Mouse (Mus musculus): ENCODE measurements around the gene Lbhd1. TPM values are rescaled to one million over a fixed set of nuclear protein-coding genes. Genes with fewer than 3 reads are reported as not detected.
"Not testable (repeated sequence)": the region's sequence is repeated elsewhere in the genome, so short reads cannot be mapped to it uniquely, and the experiment has no call there.

Gene Lbhd1
- polyA plus RNA-seq, 1 experiment from 2014 or later: 111 TPM

DNA sequence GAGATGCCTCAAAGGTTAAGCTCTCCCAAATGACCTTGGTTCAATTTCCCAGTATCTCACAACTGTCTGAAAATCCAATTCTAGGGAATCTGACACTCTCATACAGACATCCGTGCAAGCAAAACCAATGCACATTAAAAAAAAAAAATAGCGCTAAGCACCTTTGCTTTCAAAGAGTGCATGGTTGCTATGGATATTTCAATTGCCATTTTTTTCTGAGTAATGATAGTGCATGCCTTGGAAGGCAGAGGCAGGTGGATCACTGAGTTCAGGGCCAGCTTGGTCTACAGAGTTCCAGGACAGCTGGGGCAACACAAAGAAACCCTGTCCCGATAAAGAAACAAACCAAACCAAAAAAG is 2.5 kb upstream of the Lbhd1 start:
- Histone ChIP-seq H3K4me3 (peak overlapping the region; percentile 85), H3K36me3 (peaks cover 21% of the 10 kb centered on the region), H3K27ac (peak overlapping the region; percentile 91), H3K4me1 (replicated peaks) (peaks cover 14% of the 10 kb centered on the region), H3K9me3 (no peaks in the 10 kb centered on the region), H3K27me3 (ENCODE audit: insufficient read depth, poor library complexity, severe bottlenecking) (no peaks in the 10 kb centered on the region)
- no peak for DNase-seq (ENCODE audit: low spot score)
- 20% methylated on average over 3 of the region's 3 CpGs for WGBS

DNA sequence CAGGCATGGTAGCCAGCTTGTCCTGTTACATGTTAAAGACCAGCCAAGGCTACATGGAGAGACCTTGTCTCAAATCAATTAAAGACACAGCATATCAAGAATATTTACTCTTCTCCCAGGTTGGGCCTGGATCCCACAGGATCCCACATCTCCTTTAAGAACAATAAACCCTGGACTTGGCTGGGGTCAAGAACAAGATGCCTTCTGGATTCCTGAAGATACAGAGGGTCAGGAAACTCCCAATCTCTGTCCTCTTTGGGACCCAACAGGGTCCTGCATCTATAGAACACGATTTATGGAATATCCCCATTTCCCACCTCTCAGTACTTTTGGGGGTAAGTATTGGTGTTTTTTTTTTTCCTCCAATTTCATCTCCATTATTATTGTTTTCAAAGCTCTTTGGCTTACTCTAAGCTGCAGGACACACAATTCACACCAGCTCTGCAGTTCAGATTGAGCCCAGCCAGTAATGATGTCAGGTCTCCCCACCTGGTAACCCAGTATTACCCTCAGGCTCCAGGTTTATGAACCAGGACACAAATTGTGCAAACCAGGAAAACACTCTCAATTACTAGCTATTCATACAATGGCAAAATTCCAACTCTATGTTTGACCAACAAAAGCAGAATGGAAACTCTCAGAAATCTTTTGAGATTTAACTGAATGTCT is 3.5 kb downstream of the Lbhd1 start:
- Histone ChIP-seq H3K4me1 (replicated peaks) (peaks cover 18% of the 10 kb centered on the region), H3K9me3 (no peaks in the 10 kb centered on the region), H3K27me3 (ENCODE audit: insufficient read depth, poor library complexity, severe bottlenecking) (no peaks in the 10 kb centered on the region), H3K27ac (peak overlapping the region; percentile 94), H3K4me3 (peak overlapping the region; percentile 74), H3K36me3 (peaks cover 19% of the 10 kb centered on the region)
- 54% methylated on average over 1 of the region's 1 CpGs for WGBS
- DNase-seq (ENCODE audit: low spot score): no peak

GRCm38 (mm10) chr19:8887585-8888463 is 4.3 kb downstream of the Lbhd1 start:
- no peaks in the 10 kb centered on the region for H3K9me3 ChIP-seq
- H3K36me3 ChIP-seq: peaks cover 19% of the 10 kb centered on the region
- peak overlapping the region; percentile 74 for H3K4me3 ChIP-seq
- H3K4me1 ChIP-seq (replicated peaks): peaks cover 21% of the 10 kb centered on the region
- peak overlapping the region; percentile 94 for H3K27ac ChIP-seq
- no peaks in the 10 kb centered on the region for H3K27me3 ChIP-seq (ENCODE audit: insufficient read depth, poor library complexity, severe bottlenecking)
- DNase-seq (ENCODE audit: low spot score): no peak
- WGBS: 16% methylated on average over 19 of the region's 19 CpGs

DNA sequence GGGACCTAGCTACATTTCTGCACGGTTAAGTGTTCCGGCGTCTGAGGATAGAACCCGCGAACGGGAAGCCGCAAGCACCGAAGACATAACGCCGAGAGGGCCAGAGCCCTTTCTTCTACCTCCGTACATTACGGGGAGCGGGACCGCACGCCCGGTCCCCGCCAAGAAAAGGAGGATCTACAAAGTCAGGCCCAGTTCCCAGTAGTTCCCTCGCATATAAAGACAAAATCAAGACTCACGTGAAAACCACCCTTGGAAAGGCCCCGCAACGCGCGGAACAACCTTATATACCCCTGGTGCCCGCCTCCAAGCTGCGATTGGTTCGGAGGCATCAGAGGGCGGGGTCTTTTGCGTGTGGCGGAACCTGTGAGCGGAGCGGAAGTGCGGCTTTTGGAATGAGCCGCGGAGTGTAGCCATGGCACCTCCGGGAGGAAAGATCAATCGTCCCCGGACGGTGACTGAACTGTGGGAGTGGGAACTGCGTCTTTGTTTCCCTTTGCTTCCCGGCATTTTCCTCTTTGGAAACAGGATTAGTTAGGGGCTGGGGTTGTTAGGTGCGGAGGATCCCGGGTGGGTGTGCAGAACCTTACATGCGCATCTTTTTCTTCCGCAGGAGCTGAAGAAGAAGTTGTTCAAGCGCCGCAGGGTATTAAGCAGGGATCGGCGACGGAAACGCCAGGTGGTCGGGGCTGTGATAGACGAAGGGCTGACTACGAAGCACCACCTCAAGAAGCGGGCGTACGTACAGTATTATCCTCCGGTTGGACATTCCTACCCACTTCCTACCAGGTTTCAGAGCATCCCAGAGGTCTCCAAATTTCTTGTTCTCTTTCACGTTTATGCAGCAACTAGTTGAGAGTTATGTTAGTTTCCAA is 5.2 kb downstream of the Lbhd1 start, which contains the start of the genes 1810009A15Rik and Gm49416:
Gene 1810009A15Rik (plus strand): TSS at position 343 of the 875 bp plus-strand sequence.
Gene Gm49416 (plus strand): TSS at position 416 of the 875 bp plus-strand sequence.
- H3K9me3 ChIP-seq: no peaks in the 10 kb centered on the region
- no peaks in the 10 kb centered on the region for H3K27me3 ChIP-seq (ENCODE audit: insufficient read depth, poor library complexity, severe bottlenecking)
- H3K27ac ChIP-seq: peak within 1 kb of the TSS; percentile 94
- WGBS: 1% methylated on average over 58 of the region's 58 CpGs
- peak within 1 kb of the TSS; percentile 74 for H3K4me3 ChIP-seq
- peaks cover 19% of the 10 kb centered on the region for H3K36me3 ChIP-seq
- peaks cover 27% of the 10 kb centered on the region for H3K4me1 ChIP-seq (replicated peaks)
- DNase-seq (ENCODE audit: low spot score): peak; percentile 97

DNA sequence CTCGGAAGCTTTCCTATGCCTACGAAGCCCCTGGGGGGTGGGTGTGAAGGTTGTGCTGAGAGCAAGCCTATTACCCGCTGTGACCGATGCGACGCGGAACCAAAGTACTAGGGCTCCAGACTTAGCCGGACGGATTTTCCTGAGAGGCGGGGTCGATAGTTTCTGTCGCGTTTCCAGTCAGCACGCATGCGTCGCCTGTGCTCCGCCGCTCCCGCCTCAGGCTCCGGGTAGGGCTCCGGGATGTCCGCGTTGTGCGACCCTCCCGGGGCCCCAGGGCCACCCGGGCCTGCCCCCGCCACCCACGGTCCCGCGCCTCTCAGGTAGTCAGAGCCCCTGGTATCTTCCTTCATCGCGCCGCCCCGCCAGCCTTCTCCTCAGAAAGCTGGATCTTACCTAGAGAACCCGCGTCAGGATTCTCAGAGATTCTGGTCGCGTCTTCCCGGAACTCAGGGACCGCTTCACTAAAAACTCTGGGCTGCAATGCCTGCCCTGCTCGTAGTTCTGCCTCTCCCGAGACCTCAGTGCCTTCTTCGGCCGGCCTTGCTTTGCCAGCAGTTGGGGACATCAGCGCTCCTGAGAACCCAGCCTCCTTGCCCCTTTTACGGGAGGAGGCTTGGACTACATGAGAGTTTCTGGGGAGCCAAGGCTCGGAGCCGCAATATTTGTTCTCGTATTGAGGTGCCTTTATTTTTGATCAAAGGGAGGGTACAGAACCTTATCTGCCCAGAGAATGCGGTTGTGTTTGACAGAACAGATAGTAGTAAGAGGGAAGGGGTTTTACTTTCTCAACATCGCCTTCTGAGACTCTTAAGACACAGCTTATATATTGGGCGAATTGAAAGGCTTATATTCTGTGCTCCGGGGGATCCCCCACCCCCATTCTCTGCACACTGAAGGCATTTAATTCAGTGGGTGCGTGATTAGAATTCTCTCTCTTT is 9.6 kb downstream of the Lbhd1 start, which contains the start of gene Ints5:
Gene Ints5 (plus strand): TSS at position 177 of the 938 bp plus-strand sequence.
- H3K27ac ChIP-seq: peak within 1 kb of the TSS; percentile 96
- peak; percentile 86 for DNase-seq (ENCODE audit: low spot score)
- peaks cover 47% of the 10 kb centered on the region for H3K36me3 ChIP-seq
- H3K27me3 ChIP-seq (ENCODE audit: insufficient read depth, poor library complexity, severe bottlenecking): no peaks in the 10 kb centered on the region
- no peaks in the 10 kb centered on the region for H3K9me3 ChIP-seq
- H3K4me1 ChIP-seq (replicated peaks): peaks cover 46% of the 10 kb centered on the region
- WGBS: 3% methylated on average over 54 of the region's 54 CpGs
- peak within 1 kb of the TSS; percentile 79 for H3K4me3 ChIP-seq

GRCm38 (mm10) chr19:8895397-8895960 is 11.9 kb downstream of the Lbhd1 start:
- peaks cover 47% of the 10 kb centered on the region for H3K36me3 ChIP-seq
- DNase-seq (ENCODE audit: low spot score): no peak
- no peaks in the 10 kb centered on the region for H3K9me3 ChIP-seq
- H3K4me3 ChIP-seq: peak overlapping the region; percentile 20; the same call in 1 of the 2 replicates
- no peak overlapping the region; the same call in 1 of the 2 replicates for H3K27ac ChIP-seq
- peaks cover 51% of the 10 kb centered on the region for H3K4me1 ChIP-seq (replicated peaks)
- H3K27me3 ChIP-seq (ENCODE audit: insufficient read depth, poor library complexity, severe bottlenecking): no peaks in the 10 kb centered on the region
- 92% methylated on average over 9 of the region's 9 CpGs for WGBS

GRCm38 (mm10) chr19:8896231-8896630 is 12.7 kb downstream of the Lbhd1 start:
- Histone ChIP-seq H3K4me1 (replicated peaks) (peaks cover 51% of the 10 kb centered on the region), H3K4me3 (peak overlapping the region; percentile 20; the same call in 1 of the 2 replicates)
- 95% methylated on average over 5 of the region's 5 CpGs for WGBS

GRCm38 (mm10) chr19:8897211-8897864 is 13.8 kb downstream of the Lbhd1 start:
- 26% methylated on average over 21 of the region's 21 CpGs for WGBS
- H3K9me3 ChIP-seq: not testable (repeated sequence)

More at GRCm38 (mm10) chr19:8896231-8896630, 12.7 kb downstream of the Lbhd1 start:
- H3K9me3 ChIP-seq; DNase-seq (ENCODE audit: low spot score); H3K27me3 ChIP-seq (ENCODE audit: insufficient read depth, poor library complexity, severe bottlenecking): not testable (repeated sequence)
- 0 out of 2 replicates have a peak overlapping the region, but pooled peaks have one; percentile 5 for H3K27ac ChIP-seq
- H3K36me3 ChIP-seq: peaks cover 47% of the 10 kb centered on the region

GRCm38 (mm10) chr19:8897865-8898495 is 14.4 kb downstream of the Lbhd1 start, which contains the start of gene Ganab:
Gene Ganab, plus strand, starts transcription at chr19:8898071.
- Histone ChIP-seq H3K9me3 (no peaks in the 10 kb centered on the region), H3K27ac (peak within 1 kb of the TSS; percentile 96), H3K36me3 (peaks cover 59% of the 10 kb centered on the region), H3K4me3 (peak within 1 kb of the TSS; percentile 92), H3K4me1 (replicated peaks) (peaks cover 47% of the 10 kb centered on the region), H3K27me3 (ENCODE audit: insufficient read depth, poor library complexity, severe bottlenecking) (no peaks in the 10 kb centered on the region)
- under 1% methylated on average over 53 of the region's 53 CpGs for WGBS
- peak; percentile 96 for DNase-seq (ENCODE audit: low spot score)

More at GRCm38 (mm10) chr19:8897211-8897864, 13.8 kb downstream of the Lbhd1 start:
- H3K4me3 ChIP-seq: peak overlapping the region; percentile 92
- DNase-seq (ENCODE audit: low spot score): peak; percentile 55
- H3K4me1 ChIP-seq (replicated peaks): peaks cover 51% of the 10 kb centered on the region
- peak overlapping the region; percentile 96 for H3K27ac ChIP-seq
- H3K27me3 ChIP-seq (ENCODE audit: insufficient read depth, poor library complexity, severe bottlenecking): not testable (repeated sequence)
- H3K36me3 ChIP-seq: peaks cover 53% of the 10 kb centered on the region

DNA sequence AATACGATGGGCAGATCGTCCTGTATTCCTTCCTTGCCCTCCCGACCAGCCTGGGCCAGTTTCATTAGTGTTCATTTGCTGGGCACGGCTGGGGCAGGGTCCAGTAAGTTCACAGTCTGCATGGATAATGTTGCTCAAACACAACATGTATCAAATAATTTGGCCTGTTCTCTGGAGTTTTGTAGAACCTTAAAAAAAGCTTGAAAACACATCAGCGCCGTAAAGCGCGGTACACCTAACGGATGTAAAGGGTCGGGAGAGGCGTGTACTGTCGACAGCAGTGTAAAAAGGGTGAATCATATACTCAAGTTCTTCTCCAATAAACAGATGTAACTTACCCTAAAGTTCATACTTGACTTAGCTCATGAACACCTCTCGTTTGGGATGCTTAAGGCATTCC is 15.0 kb downstream of the Lbhd1 start:
- H3K4me1 ChIP-seq (replicated peaks): peaks cover 43% of the 10 kb centered on the region
- H3K27ac ChIP-seq: peak overlapping the region; percentile 96
- DNase-seq (ENCODE audit: low spot score): no peak
- peaks cover 65% of the 10 kb centered on the region for H3K36me3 ChIP-seq
- H3K9me3 ChIP-seq: no peaks in the 10 kb centered on the region
- WGBS: 19% methylated on average over 13 of the region's 13 CpGs
- H3K4me3 ChIP-seq: peak overlapping the region; percentile 92
- H3K27me3 ChIP-seq (ENCODE audit: insufficient read depth, poor library complexity, severe bottlenecking): no peaks in the 10 kb centered on the region
